Mouse (Mus musculus): ENCODE measurements around the gene Rpe. TPM values are rescaled to one million over a fixed set of nuclear protein-coding genes. Genes with fewer than 3 reads are reported as not detected.

The Rpe gene
- total RNA-seq (2023) = 10 to 100 TPM; 40.7 to 47.9 TPM

DNA sequence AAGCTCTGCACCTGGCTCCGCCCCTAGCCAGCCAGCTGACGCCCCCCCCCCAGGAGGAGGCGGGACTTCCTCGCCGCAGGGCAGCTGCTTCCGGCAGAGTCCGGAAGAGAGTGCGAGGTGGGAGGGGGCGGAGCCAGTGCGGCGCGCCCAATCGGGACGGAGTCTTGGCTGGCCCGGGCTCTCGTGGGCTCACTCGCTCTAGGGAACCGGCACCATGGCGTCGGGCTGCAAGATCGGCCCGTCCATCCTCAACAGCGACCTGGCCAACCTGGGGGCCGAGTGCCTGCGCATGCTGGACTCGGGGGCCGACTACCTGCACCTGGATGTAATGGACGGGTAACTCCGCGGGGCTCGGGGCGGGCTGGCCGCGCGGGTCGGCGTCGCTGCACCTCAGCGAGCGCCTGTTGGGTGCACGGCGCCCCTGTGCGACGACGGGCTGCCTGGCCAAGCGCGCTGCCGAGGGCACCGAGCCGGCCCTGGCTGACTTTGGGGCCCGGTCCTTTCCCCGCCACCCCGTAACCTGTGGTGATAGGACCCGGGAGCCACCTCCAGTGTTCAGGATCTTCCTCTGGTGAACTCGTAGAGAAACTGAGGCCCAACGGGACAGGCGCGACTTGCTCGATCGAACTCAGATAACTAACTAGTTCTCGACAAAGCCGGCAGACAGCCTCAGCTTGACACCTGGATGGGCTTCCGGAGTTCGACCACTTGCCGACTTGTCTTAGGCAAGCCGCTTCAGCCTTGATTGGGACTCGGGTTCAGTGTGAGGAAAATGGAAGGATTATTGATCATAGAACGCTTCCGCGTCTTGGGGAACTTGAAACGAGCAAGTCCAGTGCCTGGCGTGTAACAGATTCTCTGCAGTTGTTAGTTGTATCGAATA lies at the start of gene Rpe:
Gene Rpe, plus strand, starts transcription at position 139 of the 883 bp plus-strand sequence.

Other genes starting within 250 kb of the Rpe start
- not detected for gene Unc80, start 232.5 kb upstream of the Rpe start, total RNA-seq (2023)
- 10 to 100 TPM; 16.6 to 19.4 TPM for gene Kansl1l, start 116.7 kb downstream of the Rpe start, total RNA-seq (2023)
- 10 to 100 TPM; 31.0 to 34.3 TPM for gene Acadl, start 162.4 kb downstream of the Rpe start, total RNA-seq (2023)
- gene Myl1, start 244.6 kb downstream of the Rpe start, total RNA-seq (2023) = not detected